Mouse (Mus musculus): ENCODE measurements around the gene Mcu.

Mcu gene

GRCm38 (mm10) chr10:59588135-59588534 lies 28.4 kb downstream of the Mcu start:
- TF ChIP-seq CTCF (conservative IDR thresholded peaks at IDR 0.05; ENCODE audit: low read length) = no peak
- no peak for TF ChIP-seq NANOG (IDR thresholded peaks at IDR 0.05; ENCODE audit: borderline replicate concordance, low read length)
- TF ChIP-seq POU5F1 (IDR thresholded peaks at IDR 0.05; ENCODE audit: borderline replicate concordance, low read length) = no peak
- Histone ChIP-seq H3K9me3 (ENCODE audit: low read length) (no peaks in the 10 kb centered on the region), H3K36me3 (ENCODE audit: insufficient read depth, low read length) (no peaks in the 10 kb centered on the region), H3K4me3 (replicated peaks; ENCODE audit: low read length) (no peak overlapping the region), H3K4me1 (replicated peaks; ENCODE audit: low read depth, low read length) (peaks cover 37% of the 10 kb centered on the region), H3K27me3 (ENCODE audit: insufficient read depth, low read length) (no peaks in the 10 kb centered on the region)

- Histone ChIP-seq H3K9me3 (ENCODE audit: low read length) (no peaks in the 10 kb centered on the region), H3K27me3 (ENCODE audit: insufficient read depth, low read length) (no peaks in the 10 kb centered on the region), H3K4me1 (replicated peaks; ENCODE audit: low read depth, low read length) (peaks cover 29% of the 10 kb centered on the region), H3K36me3 (ENCODE audit: insufficient read depth, low read length) (no peaks in the 10 kb centered on the region), H3K4me3 (replicated peaks; ENCODE audit: low read length) (no peak overlapping the region)
- TF ChIP-seq NANOG (IDR thresholded peaks at IDR 0.05; ENCODE audit: borderline replicate concordance, low read length) = no peak
- no peak for TF ChIP-seq POU5F1 (IDR thresholded peaks at IDR 0.05; ENCODE audit: borderline replicate concordance, low read length)
- TF ChIP-seq CTCF (conservative IDR thresholded peaks at IDR 0.05; ENCODE audit: low read length) = no peak
Observed at GRCm38 (mm10) chr10:59586821-59587220, 29.7 kb downstream of the Mcu start.

- peaks cover 41% of the 10 kb centered on the region for H3K4me1 ChIP-seq (replicated peaks; ENCODE audit: low read depth, low read length)
- no peaks in the 10 kb centered on the region for H3K27me3 ChIP-seq (ENCODE audit: insufficient read depth, low read length)
- H3K9me3 ChIP-seq (ENCODE audit: low read length) = no peaks in the 10 kb centered on the region
- TF ChIP-seq POU5F1 (IDR thresholded peaks at IDR 0.05; ENCODE audit: borderline replicate concordance, low read length) = no peak
- no peak for TF ChIP-seq CTCF (conservative IDR thresholded peaks at IDR 0.05; ENCODE audit: low read length)
- TF ChIP-seq NANOG (IDR thresholded peaks at IDR 0.05; ENCODE audit: borderline replicate concordance, low read length) = no peak
- H3K36me3 ChIP-seq (ENCODE audit: insufficient read depth, low read length) = no peaks in the 10 kb centered on the region
- no peak overlapping the region for H3K4me3 ChIP-seq (replicated peaks; ENCODE audit: low read length)
Observed at GRCm38 (mm10) chr10:59585621-59586020, 30.9 kb downstream of the Mcu start.

- H3K4me3 ChIP-seq (replicated peaks; ENCODE audit: low read length) = no peak overlapping the region
- TF ChIP-seq POU5F1 (IDR thresholded peaks at IDR 0.05; ENCODE audit: borderline replicate concordance, low read length) (no peak), NANOG (IDR thresholded peaks at IDR 0.05; ENCODE audit: borderline replicate concordance, low read length) (no peak), CTCF (conservative IDR thresholded peaks at IDR 0.05; ENCODE audit: low read length) (no peak)
- no peaks in the 10 kb centered on the region for H3K9me3 ChIP-seq (ENCODE audit: low read length)
- peaks cover 60% of the 10 kb centered on the region for H3K4me1 ChIP-seq (replicated peaks; ENCODE audit: low read depth, low read length)
- no peaks in the 10 kb centered on the region for H3K36me3 ChIP-seq (ENCODE audit: insufficient read depth, low read length)
- no peaks in the 10 kb centered on the region for H3K27me3 ChIP-seq (ENCODE audit: insufficient read depth, low read length)
Observed at GRCm38 (mm10) chr10:59581826-59582543, 34.5 kb downstream of the Mcu start.

- TF ChIP-seq POU5F1 (IDR thresholded peaks at IDR 0.05; ENCODE audit: borderline replicate concordance, low read length) (no peak), NANOG (IDR thresholded peaks at IDR 0.05; ENCODE audit: borderline replicate concordance, low read length) (no peak), CTCF (conservative IDR thresholded peaks at IDR 0.05; ENCODE audit: low read length) (no peak)
- Histone ChIP-seq H3K27me3 (ENCODE audit: insufficient read depth, low read length) (no peaks in the 10 kb centered on the region), H3K4me1 (replicated peaks; ENCODE audit: low read depth, low read length) (peaks cover 63% of the 10 kb centered on the region), H3K9me3 (ENCODE audit: low read length) (no peaks in the 10 kb centered on the region), H3K36me3 (ENCODE audit: insufficient read depth, low read length) (no peaks in the 10 kb centered on the region), H3K4me3 (replicated peaks; ENCODE audit: low read length) (peak overlapping the region; percentile 37)
Observed at GRCm38 (mm10) chr10:59580593-59581149, 35.8 kb downstream of the Mcu start.

GRCm38 (mm10) chr10:59579645-59580044 lies 36.8 kb downstream of the Mcu start:
- TF ChIP-seq CTCF (conservative IDR thresholded peaks at IDR 0.05; ENCODE audit: low read length) (no peak), POU5F1 (IDR thresholded peaks at IDR 0.05; ENCODE audit: borderline replicate concordance, low read length) (no peak), NANOG (IDR thresholded peaks at IDR 0.05; ENCODE audit: borderline replicate concordance, low read length) (no peak)
- Histone ChIP-seq H3K9me3 (ENCODE audit: low read length) (no peaks in the 10 kb centered on the region), H3K4me3 (replicated peaks; ENCODE audit: low read length) (no peak overlapping the region), H3K27me3 (ENCODE audit: insufficient read depth, low read length) (no peaks in the 10 kb centered on the region), H3K36me3 (ENCODE audit: insufficient read depth, low read length) (no peaks in the 10 kb centered on the region), H3K4me1 (replicated peaks; ENCODE audit: low read depth, low read length) (peaks cover 58% of the 10 kb centered on the region)

- TF ChIP-seq CTCF (conservative IDR thresholded peaks at IDR 0.05; ENCODE audit: low read length) (no peak), NANOG (IDR thresholded peaks at IDR 0.05; ENCODE audit: borderline replicate concordance, low read length) (no peak), POU5F1 (IDR thresholded peaks at IDR 0.05; ENCODE audit: borderline replicate concordance, low read length) (no peak)
- Histone ChIP-seq H3K4me1 (replicated peaks; ENCODE audit: low read depth, low read length) (peaks cover 60% of the 10 kb centered on the region), H3K9me3 (ENCODE audit: low read length) (no peaks in the 10 kb centered on the region), H3K27me3 (ENCODE audit: insufficient read depth, low read length) (no peaks in the 10 kb centered on the region), H3K4me3 (replicated peaks; ENCODE audit: low read length) (peak overlapping the region; percentile 14; the same call in 1 of the 2 replicates), H3K36me3 (ENCODE audit: insufficient read depth, low read length) (no peaks in the 10 kb centered on the region)
Observed at GRCm38 (mm10) chr10:59577871-59578801, 38.4 kb downstream of the Mcu start.

- Histone ChIP-seq H3K4me1 (replicated peaks; ENCODE audit: low read depth, low read length) (peaks cover 64% of the 10 kb centered on the region), H3K36me3 (ENCODE audit: insufficient read depth, low read length) (no peaks in the 10 kb centered on the region), H3K27me3 (ENCODE audit: insufficient read depth, low read length) (no peaks in the 10 kb centered on the region), H3K9me3 (ENCODE audit: low read length) (no peaks in the 10 kb centered on the region), H3K4me3 (replicated peaks; ENCODE audit: low read length) (no peak overlapping the region)
- TF ChIP-seq POU5F1 (IDR thresholded peaks at IDR 0.05; ENCODE audit: borderline replicate concordance, low read length) (no peak), CTCF (conservative IDR thresholded peaks at IDR 0.05; ENCODE audit: low read length) (no peak)
Observed at GRCm38 (mm10) chr10:59576305-59576704, 40.2 kb downstream of the Mcu start.

All from E14TG2a.4 (cell line).